Mouse (Mus musculus): ENCODE measurements around the gene Wipf1. TPM values are rescaled to one million over a fixed set of nuclear protein-coding genes. Genes with fewer than 3 reads are reported as not detected.
"Not testable (repeated sequence)": the region's sequence is repeated elsewhere in the genome, so short reads cannot be mapped to it uniquely, and the experiment has no call there.

Gene Wipf1
- polyA plus RNA-seq, 1 experiment = 47.3 TPM

- H3K27ac ChIP-seq (ENCODE audit: control insufficient read depth, insufficient read depth, low read depth, low read length, poor library complexity) = no peak overlapping the region
- no peak overlapping the region for H3K4me3 ChIP-seq (replicated peaks; ENCODE audit: control insufficient read depth, low read depth, low read length)
- WGBS = 14% methylated on average over 8 of the region's 8 CpGs
- peaks cover 1% of the 10 kb centered on the region; the same call in 1 of the 2 replicates for H3K4me1 ChIP-seq (ENCODE audit: control insufficient read depth, insufficient read depth, low read length)
- TF ChIP-seq POLR2A (IDR thresholded peaks at IDR 0.05; ENCODE audit: borderline replicate concordance, control insufficient read depth, low read depth, low read length) (no peak), CTCF (IDR thresholded peaks at IDR 0.05; ENCODE audit: control insufficient read depth, insufficient read depth, low read length) (peak; percentile 81)
These were observed 37.6 kb upstream of the Wipf1 start for GRCm38 (mm10) chr2:73566989-73567605.

GRCm38 (mm10) chr2:73566162-73566561 is 36.6 kb upstream of the Wipf1 start:
- H3K4me3 ChIP-seq (replicated peaks; ENCODE audit: control insufficient read depth, low read depth, low read length) = no peak overlapping the region
- TF ChIP-seq CTCF (IDR thresholded peaks at IDR 0.05; ENCODE audit: control insufficient read depth, insufficient read depth, low read length) = peak; percentile 57
- TF ChIP-seq POLR2A (IDR thresholded peaks at IDR 0.05; ENCODE audit: borderline replicate concordance, control insufficient read depth, low read depth, low read length) = no peak
- WGBS = 28% methylated on average over 7 of the region's 7 CpGs
- no peak overlapping the region for H3K27ac ChIP-seq (ENCODE audit: control insufficient read depth, insufficient read depth, low read depth, low read length, poor library complexity)
- H3K4me1 ChIP-seq (ENCODE audit: control insufficient read depth, insufficient read depth, low read length) = peaks cover 4% of the 10 kb centered on the region; the same call in 1 of the 2 replicates

- WGBS = 82% methylated on average over 7 of the region's 7 CpGs
- TF ChIP-seq POLR2A (IDR thresholded peaks at IDR 0.05; ENCODE audit: borderline replicate concordance, control insufficient read depth, low read depth, low read length) = no peak
- no peak for TF ChIP-seq CTCF (IDR thresholded peaks at IDR 0.05; ENCODE audit: control insufficient read depth, insufficient read depth, low read length)
- no peak overlapping the region for H3K4me3 ChIP-seq (replicated peaks; ENCODE audit: control insufficient read depth, low read depth, low read length)
- no peak overlapping the region for H3K27ac ChIP-seq (ENCODE audit: control insufficient read depth, insufficient read depth, low read depth, low read length, poor library complexity)
- H3K4me1 ChIP-seq (ENCODE audit: control insufficient read depth, insufficient read depth, low read length) = peaks cover 4% of the 10 kb centered on the region; the same call in 1 of the 2 replicates
These were observed 34.2 kb upstream of the Wipf1 start for GRCm38 (mm10) chr2:73563690-73564089.

- no peak for TF ChIP-seq POLR2A (IDR thresholded peaks at IDR 0.05; ENCODE audit: borderline replicate concordance, control insufficient read depth, low read depth, low read length)
- TF ChIP-seq CTCF (IDR thresholded peaks at IDR 0.05; ENCODE audit: control insufficient read depth, insufficient read depth, low read length) = no peak
- Histone ChIP-seq H3K27ac (ENCODE audit: control insufficient read depth, insufficient read depth, low read depth, low read length, poor library complexity) (no peak overlapping the region), H3K4me3 (replicated peaks; ENCODE audit: control insufficient read depth, low read depth, low read length) (no peak overlapping the region), H3K4me1 (ENCODE audit: control insufficient read depth, insufficient read depth, low read length) (peaks cover 4% of the 10 kb centered on the region; the same call in 1 of the 2 replicates)
- 86% methylated on average over 9 of the region's 9 CpGs for WGBS
These were observed 33.1 kb upstream of the Wipf1 start for GRCm38 (mm10) chr2:73562656-73563055.

- WGBS = 10% methylated on average over 8 of the region's 8 CpGs
- no peak for TF ChIP-seq POLR2A (IDR thresholded peaks at IDR 0.05; ENCODE audit: borderline replicate concordance, control insufficient read depth, low read depth, low read length)
- peak; percentile 56 for TF ChIP-seq CTCF (IDR thresholded peaks at IDR 0.05; ENCODE audit: control insufficient read depth, insufficient read depth, low read length)
These were observed 32.1 kb upstream of the Wipf1 start for GRCm38 (mm10) chr2:73561665-73562063.

GRCm38 (mm10) chr2:73560899-73561664 is 31.5 kb upstream of the Wipf1 start:
- no peak for TF ChIP-seq POLR2A (IDR thresholded peaks at IDR 0.05; ENCODE audit: borderline replicate concordance, control insufficient read depth, low read depth, low read length)
- TF ChIP-seq CTCF (IDR thresholded peaks at IDR 0.05; ENCODE audit: control insufficient read depth, insufficient read depth, low read length) = no peak
- Histone ChIP-seq H3K4me1 (ENCODE audit: control insufficient read depth, insufficient read depth, low read length) (peaks cover 4% of the 10 kb centered on the region; the same call in 1 of the 2 replicates), H3K4me3 (replicated peaks; ENCODE audit: control insufficient read depth, low read depth, low read length) (no peak overlapping the region), H3K27ac (ENCODE audit: control insufficient read depth, insufficient read depth, low read depth, low read length, poor library complexity) (no peak overlapping the region)
- 37% methylated on average over 23 of the region's 23 CpGs for WGBS

More at GRCm38 (mm10) chr2:73561665-73562063, 32.1 kb upstream of the Wipf1 start:
- no peak overlapping the region for H3K27ac ChIP-seq (ENCODE audit: control insufficient read depth, insufficient read depth, low read depth, low read length, poor library complexity)
- H3K4me3 ChIP-seq (replicated peaks; ENCODE audit: control insufficient read depth, low read depth, low read length) = no peak overlapping the region
- peaks cover 4% of the 10 kb centered on the region; the same call in 1 of the 2 replicates for H3K4me1 ChIP-seq (ENCODE audit: control insufficient read depth, insufficient read depth, low read length)

GRCm38 (mm10) chr2:73560445-73560844 is 30.9 kb upstream of the Wipf1 start:
- H3K4me1 ChIP-seq (ENCODE audit: control insufficient read depth, insufficient read depth, low read length) = peaks cover 3% of the 10 kb centered on the region; the same call in 1 of the 2 replicates
- H3K4me3 ChIP-seq (replicated peaks; ENCODE audit: control insufficient read depth, low read depth, low read length) = no peak overlapping the region
- no peak overlapping the region for H3K27ac ChIP-seq (ENCODE audit: control insufficient read depth, insufficient read depth, low read depth, low read length, poor library complexity)
- TF ChIP-seq CTCF (IDR thresholded peaks at IDR 0.05; ENCODE audit: control insufficient read depth, insufficient read depth, low read length) = no peak
- TF ChIP-seq POLR2A (IDR thresholded peaks at IDR 0.05; ENCODE audit: borderline replicate concordance, control insufficient read depth, low read depth, low read length) = no peak
- WGBS = 74% methylated on average over 7 of the region's 7 CpGs

GRCm38 (mm10) chr2:73557956-73558355 is 28.4 kb upstream of the Wipf1 start:
- WGBS = 75% methylated on average over 8 of the region's 8 CpGs
- TF ChIP-seq POLR2A (IDR thresholded peaks at IDR 0.05; ENCODE audit: borderline replicate concordance, control insufficient read depth, low read depth, low read length) = no peak
- TF ChIP-seq CTCF (IDR thresholded peaks at IDR 0.05; ENCODE audit: control insufficient read depth, insufficient read depth, low read length) = no peak
- Histone ChIP-seq H3K27ac (ENCODE audit: control insufficient read depth, insufficient read depth, low read depth, low read length, poor library complexity) (no peak overlapping the region), H3K4me3 (replicated peaks; ENCODE audit: control insufficient read depth, low read depth, low read length) (no peak overlapping the region), H3K4me1 (ENCODE audit: control insufficient read depth, insufficient read depth, low read length) (peaks cover 5% of the 10 kb centered on the region)

- H3K27ac ChIP-seq (ENCODE audit: control insufficient read depth, insufficient read depth, low read depth, low read length, poor library complexity); H3K4me3 ChIP-seq (replicated peaks; ENCODE audit: control insufficient read depth, low read depth, low read length); H3K4me1 ChIP-seq (ENCODE audit: control insufficient read depth, insufficient read depth, low read length): not testable (repeated sequence)
- 83% methylated on average over 3 of the region's 3 CpGs for WGBS
These were observed 27.5 kb upstream of the Wipf1 start for GRCm38 (mm10) chr2:73557061-73557460.
